Mouse (Mus musculus): ENCODE measurements around the gene Ppp2r5e.

The Ppp2r5e gene

GRCm38 (mm10) chr12:75429685-75430396 is 166.2 kb downstream of the Ppp2r5e start:
- no peak for DNase-seq (ENCODE audit: low spot score)

GRCm38 (mm10) chr12:75428719-75429118 is 167.3 kb downstream of the Ppp2r5e start:
- no peak for DNase-seq (ENCODE audit: low spot score)

- DNase-seq (ENCODE audit: low spot score) = no peak
Observed at GRCm38 (mm10) chr12:75425882-75426281, 170.2 kb downstream of the Ppp2r5e start.

- no peak for DNase-seq (ENCODE audit: low spot score)
Observed at GRCm38 (mm10) chr12:75424817-75425216, 171.2 kb downstream of the Ppp2r5e start.

GRCm38 (mm10) chr12:75424359-75424758 is 171.7 kb downstream of the Ppp2r5e start:
- peak; percentile 13 for DNase-seq (ENCODE audit: low spot score)

GRCm38 (mm10) chr12:75416681-75417080 is 179.4 kb downstream of the Ppp2r5e start, which contains the start of gene Gphb5:
Gphb5 (minus strand) TSS chr12:75416781.
- no peak for DNase-seq (ENCODE audit: low spot score)

- DNase-seq (ENCODE audit: low spot score) = no peak
Observed at GRCm38 (mm10) chr12:75414991-75415390, 181.1 kb downstream of the Ppp2r5e start.

- DNase-seq (ENCODE audit: low spot score) = no peak
Observed at GRCm38 (mm10) chr12:75412964-75413363, 183.1 kb downstream of the Ppp2r5e start.

Data from layer of hippocampus, adult 11-12 months (tissue).